Mouse (Mus musculus): ENCODE data around the gene Hs6st3.
"Not testable (repeated sequence)": the region's sequence is repeated elsewhere in the genome, so short reads cannot be mapped to it uniquely, and the experiment has no call there.

Hs6st3 gene

GRCm38 (mm10) chr14:119451594-119451993 lies 313.5 kb downstream of the Hs6st3 start:
- no peak for DNase-seq (ENCODE audit: low spot score)

- no peak for DNase-seq (ENCODE audit: low spot score)
These were observed 314.2 kb downstream of the Hs6st3 start for GRCm38 (mm10) chr14:119452382-119452781.

GRCm38 (mm10) chr14:119452797-119453196 lies 314.7 kb downstream of the Hs6st3 start:
- no peak for DNase-seq (ENCODE audit: low spot score)

- DNase-seq (ENCODE audit: low spot score) = no peak
These were observed 326.2 kb downstream of the Hs6st3 start for GRCm38 (mm10) chr14:119464308-119464707.

GRCm38 (mm10) chr14:119464883-119465282 lies 326.7 kb downstream of the Hs6st3 start:
- no peak for DNase-seq (ENCODE audit: low spot score)

DNA sequence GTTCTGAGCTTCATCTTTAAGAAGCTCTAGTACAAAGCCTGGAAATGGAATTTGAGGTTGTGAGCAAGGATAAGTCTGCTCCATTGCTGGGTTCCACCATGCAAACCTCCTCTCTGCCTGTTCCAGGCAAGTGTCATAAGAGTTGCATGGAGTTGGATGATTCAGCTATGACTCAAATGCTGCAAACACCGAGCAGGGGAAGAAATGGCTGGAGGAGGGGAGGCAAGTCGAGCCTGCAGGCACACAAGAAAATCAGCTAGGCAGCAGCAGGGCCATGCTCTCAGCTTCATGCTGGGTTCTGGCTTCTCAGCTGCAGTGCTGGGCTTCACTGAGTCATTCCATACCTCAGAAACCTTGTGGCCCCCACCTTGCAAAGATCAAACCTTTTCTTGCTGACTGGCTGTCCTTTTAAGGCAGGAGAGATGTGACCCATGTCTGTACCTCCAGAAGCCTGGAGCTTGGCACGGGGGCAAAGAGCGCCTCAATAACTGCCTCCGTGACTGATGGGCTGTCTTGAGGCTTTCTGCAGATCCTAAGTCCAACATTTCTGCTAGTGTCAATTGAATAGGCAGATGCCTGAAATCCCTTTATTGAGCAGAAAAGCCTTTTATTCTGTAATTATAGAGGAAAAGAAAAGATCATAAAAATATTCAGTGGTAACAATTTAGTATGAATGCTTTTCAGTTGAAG lies 328.9 kb downstream of the Hs6st3 start:
- no peak for DNase-seq (ENCODE audit: low spot score)

- no peak for DNase-seq (ENCODE audit: low spot score)
These were observed 338.4 kb downstream of the Hs6st3 start for GRCm38 (mm10) chr14:119476582-119476981.

GRCm38 (mm10) chr14:119477836-119478235 lies 339.7 kb downstream of the Hs6st3 start:
- no peak for DNase-seq (ENCODE audit: low spot score)

DNA sequence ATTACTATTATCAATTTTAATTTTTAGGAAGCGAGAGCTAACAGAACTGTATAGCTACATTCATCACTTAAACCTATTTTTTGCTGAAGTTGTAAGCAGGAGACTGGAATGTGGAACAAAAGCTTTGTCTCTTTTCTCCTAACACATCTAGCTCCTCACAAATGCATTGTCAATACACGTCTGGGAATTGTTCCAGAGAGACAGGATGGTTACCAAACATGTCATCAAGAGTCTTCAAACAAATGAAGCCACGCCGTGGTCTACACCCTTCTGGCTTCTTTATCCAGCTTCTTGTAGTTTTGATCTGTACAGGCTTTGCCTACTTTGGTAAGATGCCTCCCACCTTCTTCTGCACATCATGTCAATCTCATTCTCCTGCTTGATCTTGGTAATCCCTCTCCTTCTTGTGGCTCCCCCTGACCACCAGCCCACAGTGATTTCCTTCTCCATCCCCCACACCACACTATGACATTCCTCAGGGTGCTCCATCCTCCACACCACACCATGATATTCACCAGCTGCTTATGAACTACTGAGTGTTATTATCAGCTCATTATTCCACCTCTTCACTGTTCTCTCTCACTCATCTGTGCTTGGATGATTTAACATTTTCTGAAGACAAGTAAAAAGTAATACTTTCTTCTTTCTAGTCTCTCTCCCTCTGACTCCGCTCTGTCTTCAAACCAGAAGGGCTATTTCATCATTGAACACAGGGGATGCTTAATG lies 351.0 kb downstream of the Hs6st3 start:
- no peak for DNase-seq (ENCODE audit: low spot score)

GRCm38 (mm10) chr14:119520632-119521031 lies 382.5 kb downstream of the Hs6st3 start:
- no peak for DNase-seq (ENCODE audit: low spot score)

- DNase-seq (ENCODE audit: low spot score) = no peak
These were observed 382.9 kb downstream of the Hs6st3 start for GRCm38 (mm10) chr14:119521056-119521455.

DNA sequence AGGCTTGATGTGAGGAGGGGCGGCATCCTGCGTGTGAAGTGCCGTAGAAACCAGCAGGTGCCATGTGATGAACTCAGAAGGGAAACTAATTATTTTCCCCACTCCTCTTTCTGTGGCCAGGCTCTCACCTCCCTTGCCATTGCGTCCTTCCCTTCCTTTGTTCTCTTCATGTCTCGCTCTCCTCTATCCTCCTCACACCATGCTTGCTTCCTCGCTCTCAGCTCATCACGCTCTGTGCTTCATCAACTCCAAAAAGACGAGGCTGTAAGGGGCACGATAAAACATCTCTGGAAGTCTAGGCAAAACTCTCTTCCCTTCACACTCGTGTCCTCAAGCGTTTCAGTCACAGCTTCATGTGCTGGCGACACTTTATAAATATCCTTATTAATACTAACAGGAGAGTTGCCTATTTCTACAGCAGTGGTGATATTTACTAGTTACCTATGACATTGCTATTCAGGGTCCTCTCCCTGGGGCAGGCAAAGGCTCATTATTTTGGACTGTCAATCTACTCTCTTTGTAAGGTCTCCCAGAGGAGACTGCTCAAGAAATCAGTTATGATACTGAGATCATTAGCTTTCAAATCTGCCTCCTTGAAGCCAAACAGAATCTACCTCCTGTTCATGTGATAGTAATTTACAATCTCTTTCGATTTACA lies 394.9 kb downstream of the Hs6st3 start:
- DNase-seq (ENCODE audit: low spot score) = no peak

GRCm38 (mm10) chr14:119540505-119540904 lies 402.4 kb downstream of the Hs6st3 start:
- DNase-seq (ENCODE audit: low spot score) = no peak

DNA sequence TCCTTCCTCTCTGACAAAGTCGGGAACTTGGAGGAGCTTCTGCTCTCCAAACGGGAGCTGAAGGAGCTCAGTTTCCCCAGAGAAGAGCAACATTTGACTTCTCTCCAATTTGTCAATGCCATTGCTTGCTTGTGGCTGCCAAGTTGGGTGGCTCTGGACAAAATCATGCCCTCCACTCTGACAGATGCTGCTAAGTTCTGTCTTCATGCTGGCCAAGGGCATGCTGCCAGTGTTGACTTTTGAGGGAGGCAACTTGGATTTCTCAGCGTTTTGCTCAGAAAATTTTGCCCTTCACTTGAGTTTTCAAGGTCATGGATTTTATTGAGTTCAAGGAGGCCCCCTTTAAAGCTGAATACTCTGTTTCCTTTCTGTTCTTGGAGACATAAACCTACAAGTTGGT lies 406.5 kb downstream of the Hs6st3 start:
- no peak for DNase-seq (ENCODE audit: low spot score)

DNA sequence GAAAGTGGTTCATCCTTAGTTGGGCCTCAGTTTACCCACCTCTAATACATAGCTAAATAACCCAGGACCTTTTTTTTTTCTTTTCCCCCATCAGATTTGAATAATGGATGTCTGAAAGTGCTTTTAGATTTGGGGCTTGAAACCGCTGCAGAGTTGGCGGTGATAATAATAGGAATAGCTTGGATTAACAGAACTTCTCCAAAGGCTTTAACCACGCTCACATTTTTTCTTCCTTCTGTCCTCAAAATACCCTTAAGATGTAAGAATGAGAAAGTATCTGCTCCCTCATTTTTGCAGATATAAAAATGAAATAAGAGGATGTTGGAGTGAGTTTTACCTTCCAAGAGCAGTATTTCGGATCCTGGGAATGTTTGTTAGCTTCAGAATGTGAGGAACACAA lies 420.2 kb downstream of the Hs6st3 start:
- DNase-seq (ENCODE audit: low spot score) = no peak

DNA sequence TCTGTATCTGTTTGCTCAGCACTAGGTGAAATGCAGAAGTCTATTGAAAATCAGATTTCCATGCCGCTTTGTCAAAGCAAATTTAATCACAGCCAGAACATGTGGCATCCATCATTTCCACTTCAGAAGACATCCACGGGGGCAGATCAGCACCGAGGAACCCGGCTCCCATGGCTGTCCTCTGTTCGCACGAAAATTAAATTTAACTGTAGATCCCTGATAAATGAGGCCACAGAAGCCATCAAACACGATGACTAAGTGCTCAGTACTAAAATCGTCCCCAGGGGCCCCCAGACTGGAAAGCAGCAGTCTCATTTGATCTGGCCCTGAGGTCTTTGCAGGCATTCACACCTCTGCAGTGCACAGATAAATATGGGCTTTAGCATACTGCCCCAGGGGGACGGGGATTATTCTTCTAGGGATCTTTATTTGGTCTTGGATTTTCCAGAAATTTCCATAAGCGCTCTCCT lies 443.9 kb downstream of the Hs6st3 start:
- no peak for DNase-seq (ENCODE audit: low spot score)

DNA sequence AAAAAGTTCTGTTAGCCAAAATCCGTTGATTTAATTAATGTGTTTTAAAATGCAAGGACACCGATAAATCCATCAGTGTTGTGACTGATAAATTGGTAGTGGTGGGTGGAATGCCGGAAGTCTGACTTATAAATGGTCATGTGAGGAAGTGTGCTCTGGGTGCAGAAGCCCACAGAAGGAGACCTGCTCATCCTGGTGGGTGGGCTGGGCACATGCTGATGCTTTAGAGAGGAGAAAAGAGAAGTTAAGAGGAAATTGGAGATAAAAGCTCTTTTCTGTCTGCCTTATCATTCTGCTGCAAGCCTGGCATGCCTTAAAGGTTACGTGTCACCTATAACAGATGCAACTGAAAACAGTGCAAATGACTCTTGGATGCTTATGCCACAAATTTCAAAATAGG lies 446.9 kb downstream of the Hs6st3 start:
- no peak for DNase-seq (ENCODE audit: low spot score)

DNA sequence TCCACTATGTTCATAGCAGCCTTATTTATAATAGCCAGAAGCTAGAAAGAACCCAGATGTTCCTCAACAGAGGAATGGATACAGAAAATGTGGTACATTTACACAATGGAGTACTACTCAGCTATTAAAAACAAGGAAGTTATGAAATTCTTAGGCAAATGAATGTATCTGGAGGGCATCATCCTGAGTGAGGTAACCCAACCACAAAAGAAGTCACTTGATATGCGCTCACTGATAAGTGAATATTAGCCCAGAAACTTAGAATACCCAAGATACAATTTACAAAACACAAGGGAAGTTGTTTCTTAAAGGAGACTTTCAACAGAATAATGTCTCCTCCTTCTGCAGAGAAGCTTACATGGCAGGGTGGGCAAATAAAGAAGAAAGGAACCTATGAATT lies 449.2 kb downstream of the Hs6st3 start:
- not testable (repeated sequence) for DNase-seq (ENCODE audit: low spot score)

- no peak for DNase-seq (ENCODE audit: low spot score)
These were observed 466.2 kb downstream of the Hs6st3 start for GRCm38 (mm10) chr14:119604327-119604726.

GRCm38 (mm10) chr14:119612793-119613192 lies 474.7 kb downstream of the Hs6st3 start:
- DNase-seq (ENCODE audit: low spot score) = no peak

DNA sequence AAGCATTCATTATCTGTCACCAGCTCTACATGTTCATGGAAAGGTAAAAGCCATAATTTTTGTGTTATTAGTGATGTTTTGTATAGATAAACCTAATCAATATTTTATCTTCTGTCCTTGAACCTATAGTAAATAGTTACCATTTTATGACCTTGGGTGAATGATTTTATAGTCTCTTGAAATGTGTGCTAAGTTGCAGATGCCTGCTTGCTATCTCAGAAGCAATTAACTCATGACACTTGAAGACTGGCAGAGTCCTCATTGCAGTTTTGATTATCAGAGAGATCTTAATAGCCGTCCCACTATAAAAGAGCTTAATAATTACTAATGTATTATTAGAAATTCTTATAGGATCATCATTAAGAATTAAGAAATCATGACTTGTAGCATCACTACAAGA lies 491.0 kb downstream of the Hs6st3 start:
- DNase-seq (ENCODE audit: low spot score) = no peak

- DNase-seq (ENCODE audit: low spot score) = no peak
These were observed 494.9 kb downstream of the Hs6st3 start for GRCm38 (mm10) chr14:119633090-119633489.

DNA sequence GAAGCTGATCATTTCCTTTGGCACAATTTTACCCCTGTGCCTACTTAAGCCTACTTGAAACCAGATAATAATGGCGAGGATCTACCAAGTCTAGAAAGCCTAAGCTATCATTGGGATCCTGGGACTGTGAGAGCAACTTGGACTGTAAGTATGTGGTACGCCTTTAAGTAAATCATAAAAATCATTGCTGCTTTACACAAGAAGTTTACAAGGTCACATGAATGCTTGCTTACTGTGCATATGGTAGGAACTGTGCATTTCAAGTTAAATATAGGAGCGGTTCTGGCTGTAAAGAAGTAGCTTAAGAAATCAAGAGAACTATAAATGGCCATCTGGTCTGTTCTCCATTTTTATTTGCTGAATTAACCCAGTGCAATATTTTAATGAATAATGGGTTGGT lies 495.5 kb downstream of the Hs6st3 start:
- no peak for DNase-seq (ENCODE audit: low spot score)

Data from T-cell, adult 2 months (primary cell).